ENCODE assay signal across 10 mouse cellular contexts in genomic region chr7:141612791-141613190, GRCm38 (mm10). TPM values are rescaled to one million over a fixed set of nuclear protein-coding genes. Genes with fewer than 3 reads are reported as not detected.
DNase-seq lines count a peak whose midpoint lies in the region.
"Had no signal": no experiment of that assay in that cellular context is flagged by ENCODE, and none has a peak within 500 bp of the region (broad histone marks: within the 10 kb centered on the region; RNA-seq: fewer than 3 reads in every experiment).

No protein-coding gene starts in this region.

- H3K4me1 ChIP-seq in limb, embryonic 10.5 days: peaks cover 26% of the 10 kb centered on the region

- intact Hi-C loops in heart, postnatal 10 days (cut with DNase I): loop anchor here (5.0 kb wide), 1 partner anchor 75 kb away; the partner anchor contains the start of gene Chid1

- no peaks in the 10 kb centered on the region for H3K27me3 ChIP-seq in limb, embryonic 10.5 days (ENCODE audit: low read depth, poor library complexity, severe bottlenecking)
- H3K27me3 ChIP-seq: limb, embryonic 13.5 days; Patski had no signal

- peak; percentile 79 for DNase-seq in adrenal gland, postnatal 14 days
- DNase-seq in cerebellum, adult 18-20 months: peak; percentile 69 to 76
- DNase-seq in heart, postnatal 10 days: peak; percentile 81 to 85
- peak; percentile 64 to 65 for DNase-seq in lung, adult 18-20 months
- no peak for DNase-seq in limb, embryonic 10.5 days (ENCODE audit: low spot score)
- DNase-seq in left cerebral cortex, adult 8-10 months (ENCODE audit: low spot score in 2 of 2): no peak
- no peak for DNase-seq in thymus, postnatal 14 days

- peaks cover 93% of the 10 kb centered on the region for H3K36me3 ChIP-seq in limb, embryonic 10.5 days

- H3K9me3 ChIP-seq in limb, embryonic 10.5 days (replicated peaks): no peaks in the 10 kb centered on the region
- H3K9me3 ChIP-seq: limb, embryonic 13.5 days had no signal

- WGBS in limb, embryonic 10.5 days: 63% methylated on average over 13 of the region's 13 CpGs

- no peak overlapping the region for H3K4me3 ChIP-seq in limb, embryonic 10.5 days
- H3K4me3 ChIP-seq: limb, embryonic 13.5 days had no signal

- no peak overlapping the region for H3K27ac ChIP-seq in limb, embryonic 10.5 days
- H3K27ac ChIP-seq: limb, embryonic 13.5 days had no signal

RNA-seq across cellular contexts. Expression of gene Muc6, which starts 42.3 kb away (rescaled TPM):
- not detected in 2 replicates for total RNA-seq in adrenal gland, postnatal 14 days (2021)
- not detected for total RNA-seq in heart, postnatal 10 days (2021)
- polyA plus RNA-seq in limb, embryonic 10.5 days (2016; fragmentation: Nextera tagmentation; extraction: Ambion mirVana): 0.14 and 0.15 TPM in 2 replicates
- not detected for total RNA-seq in left cerebral cortex, adult 8-10 months (2022)
- total RNA-seq: gastrocnemius, postnatal 4 days had no signal

RNA-seq across cellular contexts. Expression of gene Ap2a2, which starts 50.8 kb away (rescaled TPM):
- 61.0 and 64.0 TPM in 2 replicates for total RNA-seq in adrenal gland, postnatal 14 days (2021)
- 10 to 100 TPM; 60.4 to 60.9 TPM for total RNA-seq in heart, postnatal 10 days (2021)
- polyA plus RNA-seq in limb, embryonic 10.5 days (2016; fragmentation: Nextera tagmentation; extraction: Ambion mirVana): 84.6 and 92.5 TPM in 2 replicates
- 100 to 1,000 TPM; 188 to 206 (median 202) TPM for total RNA-seq in left cerebral cortex, adult 8-10 months (2022)

Comparison
In these comparisons a context has a peak if more than half of its experiments do, and no peak if none do; other contexts are left out.
1. DNase-seq: peak in adrenal gland, postnatal 14 days (single experiment), cerebellum, adult 18-20 months (2 of 2), heart, postnatal 10 days (2 of 2) and lung, adult 18-20 months (2 of 2); none in limb, embryonic 10.5 days (single experiment), left cerebral cortex, adult 8-10 months (0 of 2) and thymus, postnatal 14 days (single experiment).